Mouse (Mus musculus): ENCODE results near the gene Tmem179b. TPM values are rescaled to one million over a fixed set of nuclear protein-coding genes. Genes with fewer than 3 reads are reported as not detected.

The Tmem179b gene
- 87.9 and 117 TPM in 2 replicates for polyA plus RNA-seq (2012; rRNA removed)

- TF ChIP-seq POLR2A (IDR thresholded peaks at IDR 0.05; ENCODE audit: low read depth, low read length) (peak; percentile 95), CTCF (IDR thresholded peaks at IDR 0.05; ENCODE audit: extremely low read depth, insufficient read depth, insufficient read length, insufficient replicate concordance) (no peak)
- peak; percentile 89 to 96 for DNase-seq (ENCODE audit: low read depth in 1 of 2, low spot score in 2 of 2)
- peak within 1 kb of the TSS; percentile 99 for H3K27ac ChIP-seq (ENCODE audit: insufficient read depth, low read length)
- under 1% methylated on average over 68 of the region's 68 CpGs for WGBS
- peak within 1 kb of the TSS; percentile 94 for H3K4me3 ChIP-seq (ENCODE audit: extremely low read depth, insufficient read depth, insufficient read length)
- peaks cover 3% of the 10 kb centered on the region for H3K36me3 ChIP-seq (ENCODE audit: control insufficient read depth, insufficient read depth, low read length)
- H3K27me3 ChIP-seq (ENCODE audit: control insufficient read depth, insufficient read depth, low read length), result no peaks in the 10 kb centered on the region
- H3K4me1 ChIP-seq (ENCODE audit: control insufficient read depth, insufficient read depth, insufficient read length), result peaks cover 11% of the 10 kb centered on the region; the same call in 1 of the 2 replicates
Measured at GRCm38 (mm10) chr19:8774086-8774835, at the start of gene Tmem179b. TSS of gene Tmem179b (minus strand) at chr19:8774467.

GRCm38 (mm10) chr19:8822696-8823095 lies 48.4 kb upstream of the Tmem179b start:
- 88% methylated on average over 8 of the region's 8 CpGs for WGBS
- no peak overlapping the region for H3K4me3 ChIP-seq (ENCODE audit: extremely low read depth, insufficient read depth, insufficient read length)
- H3K36me3 ChIP-seq (ENCODE audit: control insufficient read depth, insufficient read depth, low read length), result peaks cover 30% of the 10 kb centered on the region
- no peaks in the 10 kb centered on the region for H3K27me3 ChIP-seq (ENCODE audit: control insufficient read depth, insufficient read depth, low read length)
- no peak for DNase-seq (ENCODE audit: low read depth in 1 of 2, low spot score in 2 of 2)
- no peak for TF ChIP-seq CTCF (IDR thresholded peaks at IDR 0.05; ENCODE audit: extremely low read depth, insufficient read depth, insufficient read length, insufficient replicate concordance)
- TF ChIP-seq POLR2A (IDR thresholded peaks at IDR 0.05; ENCODE audit: low read depth, low read length), result no peak
- peaks cover 7% of the 10 kb centered on the region for H3K4me1 ChIP-seq (ENCODE audit: control insufficient read depth, insufficient read depth, insufficient read length)
- no peak overlapping the region for H3K27ac ChIP-seq (ENCODE audit: insufficient read depth, low read length)

- WGBS, result under 1% methylated on average over 7 of the region's 7 CpGs
- Histone ChIP-seq H3K27ac (ENCODE audit: insufficient read depth, low read length) (peak overlapping the region; percentile 98), H3K27me3 (ENCODE audit: control insufficient read depth, insufficient read depth, low read length) (no peaks in the 10 kb centered on the region), H3K36me3 (ENCODE audit: control insufficient read depth, insufficient read depth, low read length) (peaks cover 27% of the 10 kb centered on the region), H3K4me1 (ENCODE audit: control insufficient read depth, insufficient read depth, insufficient read length) (peaks cover 7% of the 10 kb centered on the region), H3K4me3 (ENCODE audit: extremely low read depth, insufficient read depth, insufficient read length) (peak overlapping the region; percentile 91)
- TF ChIP-seq POLR2A (IDR thresholded peaks at IDR 0.05; ENCODE audit: low read depth, low read length) (no peak), CTCF (IDR thresholded peaks at IDR 0.05; ENCODE audit: extremely low read depth, insufficient read depth, insufficient read length, insufficient replicate concordance) (no peak)
- no peak for DNase-seq (ENCODE audit: low read depth in 1 of 2, low spot score in 2 of 2)
Measured at GRCm38 (mm10) chr19:8821146-8821545, 46.9 kb upstream of the Tmem179b start.

GRCm38 (mm10) chr19:8820424-8820956 lies 46.2 kb upstream of the Tmem179b start:
- TF ChIP-seq CTCF (IDR thresholded peaks at IDR 0.05; ENCODE audit: extremely low read depth, insufficient read depth, insufficient read length, insufficient replicate concordance), result no peak
- no peak for TF ChIP-seq POLR2A (IDR thresholded peaks at IDR 0.05; ENCODE audit: low read depth, low read length)
- DNase-seq (ENCODE audit: low read depth in 1 of 2, low spot score in 2 of 2), result no peak
- H3K36me3 ChIP-seq (ENCODE audit: control insufficient read depth, insufficient read depth, low read length), result peaks cover 24% of the 10 kb centered on the region
- peak overlapping the region; percentile 98 for H3K27ac ChIP-seq (ENCODE audit: insufficient read depth, low read length)
- H3K27me3 ChIP-seq (ENCODE audit: control insufficient read depth, insufficient read depth, low read length), result no peaks in the 10 kb centered on the region
- peak overlapping the region; percentile 91 for H3K4me3 ChIP-seq (ENCODE audit: extremely low read depth, insufficient read depth, insufficient read length)
- under 1% methylated on average over 47 of the region's 48 CpGs for WGBS
- peaks cover 7% of the 10 kb centered on the region for H3K4me1 ChIP-seq (ENCODE audit: control insufficient read depth, insufficient read depth, insufficient read length)

- peak within 1 kb of the TSS; percentile 91 for H3K4me3 ChIP-seq (ENCODE audit: extremely low read depth, insufficient read depth, insufficient read length)
- peaks cover 18% of the 10 kb centered on the region for H3K36me3 ChIP-seq (ENCODE audit: control insufficient read depth, insufficient read depth, low read length)
- WGBS, result under 1% methylated on average over 83 of the region's 83 CpGs
- no peaks in the 10 kb centered on the region for H3K27me3 ChIP-seq (ENCODE audit: control insufficient read depth, insufficient read depth, low read length)
- peak; percentile 99 for DNase-seq (ENCODE audit: low read depth in 1 of 2, low spot score in 2 of 2)
- peaks cover 7% of the 10 kb centered on the region for H3K4me1 ChIP-seq (ENCODE audit: control insufficient read depth, insufficient read depth, insufficient read length)
- peak; percentile 94 for TF ChIP-seq POLR2A (IDR thresholded peaks at IDR 0.05; ENCODE audit: low read depth, low read length)
- TF ChIP-seq CTCF (IDR thresholded peaks at IDR 0.05; ENCODE audit: extremely low read depth, insufficient read depth, insufficient read length, insufficient replicate concordance), result no peak
- peak within 1 kb of the TSS; percentile 98 for H3K27ac ChIP-seq (ENCODE audit: insufficient read depth, low read length)
Measured at GRCm38 (mm10) chr19:8819596-8820423, 45.5 kb upstream of the Tmem179b start, which contains the start of gene Hnrnpul2. TSS of gene Hnrnpul2 (plus strand) at chr19:8820010.

- under 1% methylated on average over 33 of the region's 33 CpGs for WGBS
- TF ChIP-seq CTCF (IDR thresholded peaks at IDR 0.05; ENCODE audit: extremely low read depth, insufficient read depth, insufficient read length, insufficient replicate concordance), result no peak
- peak; percentile 57 for TF ChIP-seq POLR2A (IDR thresholded peaks at IDR 0.05; ENCODE audit: low read depth, low read length)
- peaks cover 7% of the 10 kb centered on the region for H3K4me1 ChIP-seq (ENCODE audit: control insufficient read depth, insufficient read depth, insufficient read length)
Measured at GRCm38 (mm10) chr19:8818801-8819595, 44.7 kb upstream of the Tmem179b start, which contains the start of gene Ttc9c. TSS of gene Ttc9c (minus strand) at chr19:8819333.

More at GRCm38 (mm10) chr19:8818801-8819595, 44.7 kb upstream of the Tmem179b start, which contains the start of gene Ttc9c:
- peak within 1 kb of the TSS; percentile 91 for H3K4me3 ChIP-seq (ENCODE audit: extremely low read depth, insufficient read depth, insufficient read length)
- H3K27ac ChIP-seq (ENCODE audit: insufficient read depth, low read length), result peak within 1 kb of the TSS; percentile 98
- peaks cover 14% of the 10 kb centered on the region for H3K36me3 ChIP-seq (ENCODE audit: control insufficient read depth, insufficient read depth, low read length)
- DNase-seq (ENCODE audit: low read depth in 1 of 2, low spot score in 2 of 2), result peak; percentile 90 to 93
- H3K27me3 ChIP-seq (ENCODE audit: control insufficient read depth, insufficient read depth, low read length), result no peaks in the 10 kb centered on the region
